Mouse (Mus musculus): ENCODE measurements at regions not wholly inside any gene's neighbourhood (a gene's known extent, or its start where the extent isn't known, plus 50 kb on each side); places are given as distances from the start of the nearest gene placed in this dataset.
"Not testable (repeated sequence)": the region's sequence is repeated elsewhere in the genome, so short reads cannot be mapped to it uniquely, and the experiment has no call there.

DNA sequence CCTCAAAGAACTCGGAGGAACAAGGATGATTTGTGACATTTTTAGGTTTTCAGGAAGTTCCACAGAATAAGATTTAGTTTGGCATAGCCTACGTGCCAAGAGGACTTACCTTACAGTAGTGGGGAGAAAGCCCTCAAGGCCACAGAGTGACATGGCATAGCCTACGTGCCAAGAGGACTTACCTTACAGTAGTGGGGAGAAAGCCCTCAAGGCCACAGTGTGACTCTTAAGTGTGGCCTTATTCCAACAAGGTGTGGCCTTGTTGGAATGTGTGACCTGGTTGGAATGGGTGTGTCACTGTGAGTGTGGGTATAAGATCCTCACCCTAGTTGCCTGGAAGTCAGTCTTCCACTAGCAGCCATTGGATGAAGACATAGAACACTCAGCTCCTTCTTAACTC is 206.7 kb downstream of the Diras2 start:
- intact Hi-C loops (cut with DNase I); DNase-seq (ENCODE audit: low spot score): not testable (repeated sequence)

DNA sequence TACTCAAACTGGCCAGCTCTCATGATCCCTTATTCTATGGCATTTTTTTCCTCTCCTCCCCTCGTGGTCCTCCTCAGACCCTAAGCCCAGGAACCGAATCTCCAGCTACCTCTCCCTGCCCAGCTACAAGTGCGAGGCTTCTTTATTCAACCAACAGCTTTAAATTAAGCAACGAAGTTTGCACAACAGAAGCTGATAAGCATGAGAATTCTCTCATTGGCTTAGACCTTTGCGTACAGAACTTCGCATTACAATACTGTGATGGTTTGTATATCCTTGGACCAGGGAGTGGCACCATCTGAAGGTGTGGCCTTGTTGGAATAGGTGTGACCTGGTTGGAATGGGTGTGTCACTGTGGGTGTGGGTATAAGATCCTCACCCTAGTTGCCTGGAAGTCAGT is 205.4 kb downstream of the Diras2 start:
- intact Hi-C loops (cut with DNase I); DNase-seq (ENCODE audit: low spot score): not testable (repeated sequence)

DNA sequence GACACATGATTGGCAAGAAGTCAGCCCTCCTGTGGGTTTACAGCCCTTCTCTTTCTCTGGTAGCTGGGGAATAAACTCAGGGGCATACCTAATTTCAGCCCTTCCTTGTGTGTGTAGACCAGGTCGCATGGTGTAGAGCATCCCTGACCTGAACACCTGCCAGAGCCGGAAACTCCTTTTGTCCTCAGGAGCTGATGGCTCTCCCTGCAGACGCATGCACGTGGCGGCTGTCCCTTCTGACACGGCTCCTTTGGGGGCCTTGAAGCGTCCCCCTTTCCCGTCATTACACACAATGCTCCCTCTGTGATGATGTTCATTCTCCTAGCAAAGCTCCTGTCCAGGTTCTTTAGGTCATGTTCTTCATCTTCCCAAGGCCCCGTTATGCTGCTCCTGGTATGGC is 203.3 kb downstream of the Diras2 start:
- DNase-seq (ENCODE audit: low spot score) = no peak
- intact Hi-C loops (cut with DNase I) = no loop called here

DNA sequence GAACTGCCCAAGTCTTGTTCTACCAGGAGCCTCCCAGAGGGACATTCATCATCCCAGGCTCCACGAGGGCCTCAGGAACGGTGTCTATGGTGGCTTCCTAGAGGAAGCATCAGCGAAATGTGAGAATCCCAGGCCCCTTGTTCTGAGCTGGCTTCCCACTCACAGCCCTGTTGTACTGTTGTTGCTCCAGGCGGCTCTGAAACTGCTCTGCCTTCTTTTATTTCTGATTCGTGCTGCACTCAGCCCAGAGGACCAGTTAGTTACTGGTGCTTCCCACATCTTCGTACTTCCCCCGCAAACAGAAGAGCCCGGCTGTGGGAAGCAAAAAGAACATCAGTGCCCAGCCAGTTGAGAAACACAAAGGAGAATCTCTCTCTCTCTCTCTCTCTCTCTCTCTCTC is 202.3 kb downstream of the Diras2 start:
- no peak for DNase-seq (ENCODE audit: low spot score)
- intact Hi-C loops (cut with DNase I) = no loop called here

DNA sequence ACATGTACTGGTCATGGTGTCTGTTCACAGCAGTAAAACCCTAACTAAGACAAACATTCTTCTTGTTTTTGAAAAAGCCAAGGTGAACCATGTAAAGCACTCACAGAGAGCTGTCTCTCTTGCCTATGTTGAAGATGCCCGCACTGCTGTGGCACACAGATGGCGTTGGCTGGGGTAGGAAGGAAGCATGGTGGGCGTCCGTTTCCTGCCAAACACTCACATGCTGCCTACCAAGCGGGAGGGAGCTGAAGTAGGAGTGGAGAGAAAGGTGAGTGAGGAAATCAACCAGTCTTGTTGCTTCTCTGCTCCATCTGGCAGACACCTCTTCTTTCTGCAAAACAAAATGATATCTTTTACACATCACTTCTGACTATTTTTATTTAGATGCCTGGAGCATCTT is 200.0 kb downstream of the Diras2 start:
- DNase-seq (ENCODE audit: low spot score) = no peak
- intact Hi-C loops (cut with DNase I) = no loop called here

DNA sequence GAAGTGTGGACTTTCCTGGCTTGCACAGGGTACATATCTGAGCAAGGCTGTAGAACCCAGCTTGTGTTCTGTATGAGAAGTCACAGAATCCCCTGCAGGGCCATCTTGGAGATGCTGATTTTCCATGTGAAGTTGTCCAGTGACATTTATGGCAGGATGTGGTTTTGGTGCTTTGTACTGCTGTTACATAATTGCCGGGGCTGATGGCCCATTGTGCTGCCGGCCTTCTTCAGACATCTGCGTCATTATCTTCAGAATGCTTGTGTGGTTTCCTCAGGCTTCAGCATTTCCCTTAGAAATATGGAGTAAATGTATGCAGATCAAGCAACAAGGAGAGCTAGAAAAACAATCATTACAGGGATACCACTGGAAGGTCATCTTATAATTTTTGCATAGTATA is 196.1 kb downstream of the Diras2 start:
- no peak for DNase-seq (ENCODE audit: low spot score)
- intact Hi-C loops (cut with DNase I) = no loop called here

DNA sequence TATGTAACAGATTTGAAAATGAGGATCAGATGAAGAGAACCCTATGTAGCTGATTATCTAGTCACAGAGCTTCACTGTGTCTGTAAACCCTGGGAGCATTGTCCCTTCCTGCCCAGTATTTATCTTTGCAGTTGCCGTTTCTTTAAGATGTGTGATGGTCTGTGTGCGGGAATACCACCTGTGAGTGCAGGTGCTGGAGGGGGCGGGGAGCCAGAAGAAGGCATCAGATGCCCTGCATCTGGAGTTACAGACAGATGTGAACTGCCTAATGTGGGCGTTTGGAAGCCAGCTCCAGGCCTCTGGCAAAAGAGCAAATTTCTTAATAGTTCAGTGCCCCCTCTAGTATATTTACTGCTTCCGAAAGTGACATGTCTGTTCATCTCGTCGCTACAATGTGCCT is 193.1 kb downstream of the Diras2 start:
- DNase-seq (ENCODE audit: low spot score) = no peak
- intact Hi-C loops (cut with DNase I) = no loop called here

DNA sequence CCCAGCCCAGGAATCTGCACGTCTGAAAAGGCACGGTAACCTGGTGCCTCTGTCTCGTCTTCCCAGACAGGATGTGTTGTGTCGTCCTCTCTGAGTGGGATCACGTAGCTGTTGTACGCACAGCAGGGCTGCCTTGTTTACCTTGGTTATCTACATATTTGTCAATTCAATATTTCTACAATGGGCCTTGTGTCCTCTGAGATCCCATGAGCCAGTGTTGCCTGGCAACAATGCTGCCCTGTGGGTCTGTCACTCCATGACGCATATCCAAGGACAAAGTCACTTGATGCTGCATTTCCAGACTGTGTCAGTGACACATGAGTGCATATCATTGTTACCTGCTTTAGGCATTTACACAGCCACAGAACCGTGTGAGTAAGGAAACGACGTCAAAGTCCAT is 191.9 kb downstream of the Diras2 start:
- intact Hi-C loops (cut with DNase I) = no loop called here

DNA sequence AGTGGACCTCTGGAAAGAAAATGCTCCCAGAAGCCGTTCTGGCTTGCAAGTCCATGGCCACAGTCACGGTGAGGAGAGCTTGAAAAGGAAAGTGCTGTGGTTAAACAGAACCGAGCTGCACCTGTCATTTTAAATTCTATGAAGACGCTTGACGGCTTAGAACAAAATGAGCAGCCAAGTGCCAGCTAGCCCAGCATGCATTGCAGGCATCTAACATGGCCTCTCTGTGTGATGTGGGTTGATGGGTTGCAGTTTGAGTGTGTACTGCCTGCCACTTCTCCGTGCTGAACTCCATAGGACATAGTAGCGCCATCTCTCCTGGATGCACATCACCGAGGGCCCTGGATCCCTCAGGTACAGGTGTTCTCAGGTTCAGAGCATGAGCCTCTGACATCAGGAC is 189.1 kb downstream of the Diras2 start:
- intact Hi-C loops (cut with DNase I) = no loop called here
- DNase-seq (ENCODE audit: low spot score) = no peak

More for the DNA sequence above, 191.9 kb downstream of the Diras2 start:
- no peak for DNase-seq (ENCODE audit: low spot score)

DNA sequence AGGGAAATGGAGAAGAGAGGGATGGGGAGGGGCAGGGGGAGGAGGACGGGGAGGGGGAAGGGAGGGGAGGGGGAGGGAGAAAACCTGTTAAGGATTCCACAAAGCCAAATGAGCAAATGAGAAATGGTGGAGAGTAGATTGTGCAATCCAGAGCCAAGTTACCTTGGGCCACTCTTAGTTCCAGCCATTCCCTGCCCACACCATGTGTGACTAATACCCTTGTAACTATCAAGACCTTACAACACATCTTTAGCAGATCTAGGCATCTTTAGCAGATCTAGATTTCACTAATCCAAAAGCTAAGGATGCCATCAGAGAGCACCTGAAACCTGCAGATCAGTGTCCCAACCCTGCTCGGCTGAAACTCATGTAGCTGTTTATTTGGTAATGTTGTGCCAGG is 186.7 kb downstream of the Diras2 start:
- intact Hi-C loops (cut with DNase I) = no loop called here
- no peak for DNase-seq (ENCODE audit: low spot score)

DNA sequence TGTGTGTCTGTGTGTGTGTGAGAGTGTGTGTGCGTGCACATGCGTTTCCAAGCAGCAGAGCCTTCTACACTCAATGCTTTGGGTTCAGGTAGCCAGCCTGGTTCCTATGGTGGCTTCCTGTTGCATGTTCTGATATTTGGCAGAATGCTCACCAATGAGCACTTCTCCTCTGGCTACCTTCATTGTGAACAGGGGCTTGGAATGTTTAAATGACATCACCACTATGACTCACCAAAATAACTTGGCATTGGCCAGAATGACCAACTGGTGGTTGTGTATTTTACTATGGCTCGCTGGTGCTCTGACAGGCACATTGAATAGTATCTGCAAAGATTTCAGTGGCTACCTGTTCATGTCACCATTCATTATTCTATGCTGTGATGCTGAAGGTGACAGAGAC is 186.2 kb downstream of the Diras2 start:
- no peak for DNase-seq (ENCODE audit: low spot score)
- intact Hi-C loops (cut with DNase I) = no loop called here

DNA sequence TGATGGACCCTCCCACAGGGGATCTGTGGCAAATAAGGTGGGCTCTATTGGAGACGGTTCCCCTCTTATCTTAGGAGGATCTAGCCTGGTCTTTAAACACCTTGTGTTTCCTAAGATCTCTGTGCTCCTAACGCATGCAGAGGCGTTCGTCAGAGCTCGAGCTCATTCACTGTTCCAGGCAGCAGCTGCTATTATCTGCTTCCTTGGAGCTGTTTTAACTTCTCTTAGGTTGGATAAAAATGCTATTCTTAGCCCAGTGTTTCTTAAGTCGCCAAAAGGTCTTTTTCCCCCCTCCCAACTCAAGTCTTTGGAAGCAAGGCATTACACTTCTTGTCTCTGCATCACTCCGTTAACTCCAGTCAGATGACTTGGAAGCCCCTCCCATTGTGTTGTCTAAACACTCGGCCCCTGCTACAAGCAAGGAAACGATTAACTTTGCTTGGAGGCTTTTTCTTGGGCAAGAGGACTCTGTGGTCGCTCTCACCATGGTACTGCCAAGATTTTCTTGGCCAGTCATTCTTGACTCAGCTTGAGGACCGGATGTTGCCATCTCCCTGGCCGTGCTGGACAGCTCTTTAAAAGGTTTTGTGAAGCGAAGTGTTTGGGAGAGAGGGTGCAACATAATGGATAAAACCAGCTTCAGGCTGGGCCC is 185.6 kb downstream of the Diras2 start:
- intact Hi-C loops (cut with DNase I) = no loop called here
- DNase-seq (ENCODE audit: low spot score) = no peak

DNA sequence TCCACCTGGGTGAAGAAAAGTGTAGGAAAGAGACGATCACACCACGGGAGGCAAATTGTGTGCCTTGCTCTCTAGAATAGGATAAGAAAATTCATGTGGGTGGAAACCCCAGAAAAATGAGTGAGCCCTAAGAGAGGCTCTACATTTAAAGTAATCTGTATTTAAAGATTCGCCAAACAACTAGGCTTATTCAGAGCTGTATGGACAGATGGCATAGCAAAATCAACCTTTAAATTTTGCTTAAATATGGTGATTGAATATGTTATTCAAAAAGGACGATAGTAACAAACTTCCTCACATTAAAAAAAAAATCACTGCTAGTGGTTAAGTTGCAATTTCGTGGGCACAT is 185.1 kb downstream of the Diras2 start:
- DNase-seq (ENCODE audit: low spot score) = no peak
- intact Hi-C loops (cut with DNase I) = no loop called here

DNA sequence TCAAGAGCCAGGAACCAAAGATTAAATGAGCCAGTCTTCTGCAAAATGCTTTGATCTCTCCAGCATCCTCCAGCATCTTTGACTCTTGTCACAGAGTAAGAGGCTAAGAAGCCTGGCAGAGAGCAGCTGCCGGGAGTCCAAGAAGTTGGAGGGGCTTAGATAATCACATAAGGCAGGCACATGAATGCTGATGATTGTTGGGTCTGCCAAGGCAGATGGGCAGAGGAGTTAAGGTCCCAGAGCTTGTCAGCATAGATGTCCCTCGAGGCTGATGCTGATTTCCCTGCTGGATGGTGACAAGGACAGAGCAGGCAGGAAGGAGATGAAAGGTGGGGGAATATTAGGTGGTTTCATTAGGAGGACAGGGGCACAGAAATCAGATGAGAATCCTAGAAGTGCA is 183.4 kb downstream of the Diras2 start:
- intact Hi-C loops (cut with DNase I) = no loop called here
- no peak for DNase-seq (ENCODE audit: low spot score)

DNA sequence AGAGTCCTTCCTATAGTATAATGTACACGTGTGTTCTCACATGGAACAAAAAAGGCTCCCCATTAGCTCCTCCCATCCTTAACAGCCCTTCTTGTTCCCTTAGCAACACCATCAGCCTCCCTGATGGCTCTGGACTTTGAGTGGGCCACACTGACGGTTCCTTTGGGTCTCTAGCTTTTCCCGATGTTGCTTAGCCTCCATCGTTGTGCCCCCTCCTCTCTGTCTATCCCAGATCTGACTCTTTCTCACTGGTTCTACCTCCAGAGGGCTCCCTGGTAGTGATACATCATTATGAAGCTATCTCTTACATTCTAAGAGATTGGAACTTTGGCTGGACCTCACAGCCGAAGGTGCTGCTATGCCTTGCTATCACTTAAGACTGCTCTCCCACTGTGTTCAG is 181.5 kb downstream of the Diras2 start:
- intact Hi-C loops (cut with DNase I) = loop anchor here (10.0 kb wide), 1 partner anchor 185 kb away; the partner anchor contains the start of gene Diras2
- no peak for DNase-seq (ENCODE audit: low spot score)

DNA sequence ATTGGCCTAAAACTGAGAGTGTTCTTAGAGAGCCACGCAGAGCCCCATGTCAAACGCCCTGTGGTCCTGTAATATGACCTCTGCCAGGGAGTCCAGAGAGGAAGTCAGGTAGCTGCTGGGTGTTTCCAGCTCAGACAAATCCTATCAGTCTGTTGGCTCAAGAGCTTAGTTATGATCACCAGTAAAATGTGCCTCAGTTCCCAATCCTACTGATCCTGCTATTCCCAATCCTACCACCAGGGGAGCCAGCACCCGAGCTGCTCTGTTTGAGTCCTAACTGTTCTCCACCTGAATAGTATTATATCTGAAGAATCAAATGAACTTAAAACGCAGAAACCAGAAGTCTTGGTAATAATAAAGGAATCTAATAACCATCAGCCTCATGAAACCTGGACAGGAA is 178.5 kb downstream of the Diras2 start:
- intact Hi-C loops (cut with DNase I) = loop anchor here (10.0 kb wide), 1 partner anchor 182 kb away; the partner anchor contains the start of gene Diras2
- DNase-seq (ENCODE audit: low spot score) = no peak

DNA sequence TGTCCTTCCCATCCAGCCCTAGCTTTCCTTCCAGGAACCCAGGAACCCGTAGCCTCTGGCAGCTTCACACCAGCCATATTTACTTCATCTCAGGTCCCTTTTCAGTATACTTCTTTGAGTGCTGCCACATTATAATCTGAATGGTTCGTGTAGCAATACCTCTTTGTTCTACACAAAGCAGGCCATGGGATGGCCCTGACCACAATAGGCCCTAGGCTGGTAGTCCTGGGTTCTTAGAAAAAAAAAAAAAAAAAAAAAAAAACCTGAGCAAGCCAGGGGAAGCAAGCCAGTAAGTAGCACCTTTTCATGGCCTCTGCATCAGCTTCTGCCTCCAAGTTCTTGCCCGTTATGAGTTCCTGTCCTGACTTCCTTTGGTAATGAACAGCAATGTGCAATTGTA is 177.6 kb downstream of the Diras2 start:
- DNase-seq (ENCODE audit: low spot score) = no peak
- intact Hi-C loops (cut with DNase I) = loop anchor here (10.0 kb wide), 1 partner anchor 181 kb away; the partner anchor contains the start of gene Diras2

DNA sequence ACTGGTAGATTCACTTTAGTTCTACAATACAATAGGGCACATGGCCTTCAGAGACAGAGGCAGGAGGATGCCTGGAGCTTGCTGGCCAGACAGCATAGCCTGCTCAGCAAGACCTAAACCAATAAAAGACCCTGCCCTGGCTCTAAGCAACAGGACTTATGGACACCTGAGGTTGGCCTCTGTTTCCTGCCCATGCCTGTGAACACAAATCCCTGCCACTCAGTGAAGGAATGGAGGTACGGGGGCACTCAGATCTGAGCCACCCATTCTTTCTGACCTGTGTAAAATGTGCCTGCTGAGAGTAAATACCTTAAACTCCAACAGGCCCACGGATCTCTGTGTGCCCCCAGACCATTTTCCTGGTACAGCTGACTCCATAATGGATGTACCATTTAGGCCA is 177.1 kb downstream of the Diras2 start:
- intact Hi-C loops (cut with DNase I) = loop anchor here (10.0 kb wide), 1 partner anchor 181 kb away; the partner anchor contains the start of gene Diras2
- DNase-seq (ENCODE audit: low spot score) = no peak

DNA sequence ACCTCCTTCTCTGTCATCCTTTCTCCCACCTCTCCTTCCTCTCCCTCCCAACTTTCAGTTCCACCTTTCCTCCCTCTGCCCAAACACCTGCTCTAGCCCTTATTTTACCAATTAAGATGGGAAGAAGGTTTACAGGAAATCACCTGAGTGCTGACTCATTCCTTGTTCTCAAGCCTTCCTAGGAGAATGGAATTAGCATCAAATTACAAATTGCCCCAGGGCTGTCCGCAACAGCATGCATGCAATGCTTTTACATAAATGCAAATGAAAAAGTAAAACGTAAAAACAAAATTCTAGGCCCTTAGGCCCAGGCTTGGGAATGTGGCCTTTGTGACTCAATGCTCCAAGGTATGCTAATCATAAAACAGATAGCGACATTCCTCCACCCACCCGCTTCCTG is 175.2 kb downstream of the Diras2 start:
- DNase-seq (ENCODE audit: low spot score) = not testable (repeated sequence)
- intact Hi-C loops (cut with DNase I) = loop anchor here (10.0 kb wide), 1 partner anchor 179 kb away; the partner anchor contains the start of gene Diras2

DNA sequence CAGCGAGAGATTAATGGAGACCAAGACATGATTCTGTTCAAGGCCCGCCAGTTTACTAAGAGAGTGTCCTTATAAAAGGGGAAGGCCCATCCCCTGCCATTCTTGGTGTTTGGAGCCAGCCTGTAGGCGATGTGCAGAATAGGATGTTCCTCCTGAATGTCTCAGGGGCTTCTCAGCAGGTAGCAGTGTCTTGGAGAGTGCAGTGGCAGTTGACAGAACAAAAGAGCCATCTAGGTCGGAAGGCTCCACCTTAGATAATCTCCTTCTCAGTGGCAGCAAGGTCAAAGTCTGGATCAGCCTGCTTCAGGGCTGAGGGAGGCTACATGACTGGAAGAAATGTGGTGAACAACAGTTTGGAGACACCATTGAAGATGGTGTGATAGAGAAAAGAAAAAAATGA is 171.7 kb downstream of the Diras2 start:
- DNase-seq (ENCODE audit: low spot score) = not testable (repeated sequence)
- intact Hi-C loops (cut with DNase I) = loop anchor here (10.0 kb wide), 1 partner anchor 175 kb away; the partner anchor contains the start of gene Diras2

DNA sequence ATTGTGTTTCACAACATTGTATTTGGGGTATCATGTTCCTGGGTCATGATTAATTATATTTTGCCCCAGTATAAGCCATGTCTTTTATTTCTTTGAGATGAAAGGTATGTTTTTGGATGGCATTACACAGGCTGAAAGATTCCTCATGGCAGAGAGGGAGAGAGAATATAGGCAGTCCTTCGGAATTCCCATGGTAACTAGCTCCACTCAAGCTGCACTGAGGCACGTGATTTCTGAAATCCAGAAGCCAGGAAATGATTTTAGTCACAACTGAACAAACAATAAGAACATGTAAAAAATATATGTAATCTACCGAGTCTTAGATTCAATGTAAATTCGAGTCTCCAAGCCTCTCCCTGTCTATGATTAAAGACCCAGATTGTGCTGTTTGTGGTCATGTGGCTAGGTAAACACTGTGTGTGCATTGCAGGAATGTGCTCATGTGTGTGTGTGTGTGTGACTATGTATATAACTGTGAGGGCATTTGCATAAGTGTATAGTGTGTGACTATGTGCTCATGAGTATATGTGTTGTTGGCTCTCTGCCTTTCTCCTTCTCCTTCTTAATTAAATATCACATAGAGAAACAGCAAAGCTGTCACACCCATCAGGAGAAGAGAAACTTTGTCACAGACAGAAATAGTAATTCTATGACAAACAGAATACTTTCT is 169.8 kb downstream of the Diras2 start:
- intact Hi-C loops (cut with DNase I) = no loop called here
- DNase-seq (ENCODE audit: low spot score) = no peak

DNA sequence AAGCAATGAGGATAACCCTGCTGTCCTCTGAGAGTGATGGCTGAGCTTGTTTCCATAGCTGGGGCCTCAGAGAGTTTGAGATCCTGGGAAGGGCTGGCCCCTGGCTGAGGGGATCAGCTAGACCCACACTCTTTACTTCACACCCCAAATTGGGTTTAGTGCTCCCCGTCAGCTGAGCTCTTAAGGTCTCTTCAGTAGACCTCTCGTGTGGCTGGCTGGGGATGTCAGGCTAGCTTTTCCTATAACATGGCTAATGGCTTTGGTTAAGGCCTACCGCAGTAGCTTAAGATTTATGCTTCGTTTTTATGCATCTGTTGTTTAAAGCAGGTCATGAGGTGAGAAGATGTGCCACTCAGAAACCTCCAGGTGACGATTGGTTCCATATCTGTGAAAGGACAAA is 168.8 kb downstream of the Diras2 start:
- DNase-seq (ENCODE audit: low spot score) = no peak
- intact Hi-C loops (cut with DNase I) = no loop called here
